Mouse (Mus musculus): ENCODE measurements around the gene Optn. TPM values are rescaled to one million over a fixed set of nuclear protein-coding genes. Genes with fewer than 3 reads are reported as not detected.
"Not testable (repeated sequence)": the region's sequence is repeated elsewhere in the genome, so short reads cannot be mapped to it uniquely, and the experiment has no call there.

The Optn gene
- total and polyA plus RNA-seq, 3 experiments: 25.1 to 37.3 (median 28.0) TPM

- TF ChIP-seq MAFK (IDR thresholded peaks at IDR 0.05; ENCODE audit: insufficient replicate concordance, low read length) (no peak), ZMIZ1 (IDR thresholded peaks at IDR 0.05; ENCODE audit: low read depth, low read length) (no peak), PAX5 (IDR thresholded peaks at IDR 0.05; ENCODE audit: low read length) (no peak), JUND (conservative IDR thresholded peaks at IDR 0.05; ENCODE audit: low read depth, low read length) (no peak), SIN3A (IDR thresholded peaks at IDR 0.05; ENCODE audit: low read length) (no peak), BHLHE40 (IDR thresholded peaks at IDR 0.05; ENCODE audit: low read depth, low read length) (no peak), USF1 (IDR thresholded peaks at IDR 0.05; ENCODE audit: low read depth, low read length) (no peak), CHD1 (IDR thresholded peaks at IDR 0.05; ENCODE audit: low read depth, low read length) (no peak), JUN (IDR thresholded peaks at IDR 0.05; ENCODE audit: insufficient read depth, low read depth, low read length) (no peak), MAX (IDR thresholded peaks at IDR 0.05; ENCODE audit: low read length) (no peak), CTCF (conservative IDR thresholded peaks at IDR 0.05 in 1 of 2, IDR thresholded peaks at IDR 0.05 in 1 of 2; ENCODE audit: low read depth in 2 of 2, low read length in 2 of 2) (no peak), POLR2A (IDR thresholded peaks at IDR 0.05; ENCODE audit: low read depth, low read length) (no peak), IRF4 (IDR thresholded peaks at IDR 0.05; ENCODE audit: low read depth, low read length) (no peak), GABPA (IDR thresholded peaks at IDR 0.05; ENCODE audit: insufficient replicate concordance, low read depth, low read length) (no peak), SMC3 (IDR thresholded peaks at IDR 0.05; ENCODE audit: low read depth, low read length) (no peak), NRF1 (IDR thresholded peaks at IDR 0.05; ENCODE audit: low read depth, low read length) (no peak), KAT2A (IDR thresholded peaks at IDR 0.05; ENCODE audit: insufficient replicate concordance, low read length) (no peak), UBTF (IDR thresholded peaks at IDR 0.05; ENCODE audit: low read depth, low read length) (no peak), RAD21 (IDR thresholded peaks at IDR 0.05; ENCODE audit: low read depth, low read length) (no peak)
- H3K9me3 ChIP-seq (replicated peaks; ENCODE audit: low read length): peaks cover 11% of the 10 kb centered on the region
- no peaks in the 10 kb centered on the region for H3K27me3 ChIP-seq (replicated peaks)
- no peak overlapping the region for H3K27ac ChIP-seq (ENCODE audit: insufficient read depth, low read depth)
- H3K9ac ChIP-seq (ENCODE audit: insufficient read depth, low read depth): no peak overlapping the region
- no peak overlapping the region for H3K4me2 ChIP-seq (ENCODE audit: insufficient read depth, low read depth, poor library complexity, severe bottlenecking)
- DNase-seq (ENCODE audit: extremely low read depth): no peak
- H3K4me1 ChIP-seq (ENCODE audit: control insufficient read depth in 1 of 2, insufficient read depth in 2 of 2): peaks cover 8 to 22% of the 10 kb centered on the region in 2 experiments; a peak in 3 of 4 replicates
- in situ Hi-C loops (cut with MboI; ENCODE audit: low pct_ligation_motif_present, low pct_unique_long_range_greater_than_20kb, low sequenced_read_pairs): no loop called here
- no peaks in the 10 kb centered on the region for H3K36me3 ChIP-seq (replicated peaks in 1 of 2; ENCODE audit: control insufficient read depth in 1 of 2, insufficient read depth in 1 of 2, low read length in 1 of 2)
- H3K79me2 ChIP-seq (replicated peaks; ENCODE audit: control insufficient read depth, extremely low read depth, insufficient read depth, poor library complexity, severe bottlenecking): no peaks in the 10 kb centered on the region
- dilution Hi-C loops (cut with MboI; ENCODE audit: extremely low pct_ligation_motif_present, extremely low pct_unique_long_range_greater_than_20kb, low sequenced_read_pairs): no loop called here
- H3K4me3 ChIP-seq (replicated peaks in 1 of 3; ENCODE audit: low read depth in 2 of 3, low read length in 2 of 3, poor library complexity in 1 of 3): no peak overlapping the region
These were observed 9.9 kb upstream of the Optn start for GRCm38 (mm10) chr2:5073785-5074184.

- in situ Hi-C loops (cut with MboI; ENCODE audit: low pct_ligation_motif_present, low pct_unique_long_range_greater_than_20kb, low sequenced_read_pairs): no loop called here
- H3K79me2 ChIP-seq (replicated peaks; ENCODE audit: control insufficient read depth, extremely low read depth, insufficient read depth, poor library complexity, severe bottlenecking): no peaks in the 10 kb centered on the region
- peaks cover 0 to 6% of the 10 kb centered on the region in 2 experiments; a peak in 2 of 4 replicates for H3K4me1 ChIP-seq (ENCODE audit: control insufficient read depth in 1 of 2, insufficient read depth in 2 of 2)
- no peak overlapping the region for H3K27ac ChIP-seq (ENCODE audit: insufficient read depth, low read depth)
- H3K36me3 ChIP-seq (replicated peaks in 1 of 2; ENCODE audit: control insufficient read depth in 1 of 2, insufficient read depth in 1 of 2, low read length in 1 of 2): no peaks in the 10 kb centered on the region
- DNase-seq (ENCODE audit: extremely low read depth): no peak
- H3K4me3 ChIP-seq (replicated peaks in 1 of 3; ENCODE audit: low read depth in 2 of 3, low read length in 2 of 3, poor library complexity in 1 of 3): no peak overlapping the region
- peaks cover 4% of the 10 kb centered on the region for H3K27me3 ChIP-seq (replicated peaks)
- TF ChIP-seq MAZ (IDR thresholded peaks at IDR 0.05; ENCODE audit: low read depth, low read length) (no peak), JUN (IDR thresholded peaks at IDR 0.05; ENCODE audit: insufficient read depth, low read depth, low read length) (no peak)
- dilution Hi-C loops (cut with MboI; ENCODE audit: extremely low pct_ligation_motif_present, extremely low pct_unique_long_range_greater_than_20kb, low sequenced_read_pairs): no loop called here
- H3K9ac ChIP-seq (ENCODE audit: insufficient read depth, low read depth): no peak overlapping the region
- peaks cover 7% of the 10 kb centered on the region for H3K9me3 ChIP-seq (replicated peaks; ENCODE audit: low read length)
- no peak overlapping the region for H3K4me2 ChIP-seq (ENCODE audit: insufficient read depth, low read depth, poor library complexity, severe bottlenecking)
These were observed 4.1 kb upstream of the Optn start for GRCm38 (mm10) chr2:5067951-5068350.

- H3K27me3 ChIP-seq (replicated peaks); H3K4me1 ChIP-seq (ENCODE audit: control insufficient read depth in 1 of 2, insufficient read depth in 2 of 2); dilution Hi-C loops (cut with MboI; ENCODE audit: extremely low pct_ligation_motif_present, extremely low pct_unique_long_range_greater_than_20kb, low sequenced_read_pairs); H3K4me3 ChIP-seq (replicated peaks in 1 of 3; ENCODE audit: low read depth in 2 of 3, low read length in 2 of 3, poor library complexity in 1 of 3); H3K9me3 ChIP-seq (replicated peaks; ENCODE audit: low read length); DNase-seq (ENCODE audit: extremely low read depth); H3K36me3 ChIP-seq (replicated peaks in 1 of 2; ENCODE audit: control insufficient read depth in 1 of 2, insufficient read depth in 1 of 2, low read length in 1 of 2); H3K4me2 ChIP-seq (ENCODE audit: insufficient read depth, low read depth, poor library complexity, severe bottlenecking); in situ Hi-C loops (cut with MboI; ENCODE audit: low pct_ligation_motif_present, low pct_unique_long_range_greater_than_20kb, low sequenced_read_pairs); H3K27ac ChIP-seq (ENCODE audit: insufficient read depth, low read depth); H3K79me2 ChIP-seq (replicated peaks; ENCODE audit: control insufficient read depth, extremely low read depth, insufficient read depth, poor library complexity, severe bottlenecking); H3K9ac ChIP-seq (ENCODE audit: insufficient read depth, low read depth): not testable (repeated sequence)
These were observed 3.4 kb upstream of the Optn start for GRCm38 (mm10) chr2:5067254-5067653.

All from CH12.LX (cell line).